Mouse (Mus musculus): ENCODE data around the gene Sectm1b. TPM values are rescaled to one million over a fixed set of nuclear protein-coding genes. Genes with fewer than 3 reads are reported as not detected.
"Not testable (repeated sequence)": the region's sequence is repeated elsewhere in the genome, so short reads cannot be mapped to it uniquely, and the experiment has no call there.

Sectm1b gene
- not detected in 2 replicates for polyA plus RNA-seq (2012; rRNA removed)

GRCm38 (mm10) chr11:121063379-121063778, at the start of gene Sectm1b:
TSS of gene Sectm1b (minus strand) at chr11:121063569.
- no peak for DNase-seq (ENCODE audit: extremely low spot score in 1 of 2, low spot score in 1 of 2)

- no peak for DNase-seq (ENCODE audit: extremely low spot score in 1 of 2, low spot score in 1 of 2)
Measured at GRCm38 (mm10) chr11:121112091-121112775, 48.9 kb upstream of the Sectm1b start.

- DNase-seq (ENCODE audit: extremely low spot score in 1 of 2, low spot score in 1 of 2), result no peak
Measured at GRCm38 (mm10) chr11:121111601-121112000, 48.2 kb upstream of the Sectm1b start.

DNA sequence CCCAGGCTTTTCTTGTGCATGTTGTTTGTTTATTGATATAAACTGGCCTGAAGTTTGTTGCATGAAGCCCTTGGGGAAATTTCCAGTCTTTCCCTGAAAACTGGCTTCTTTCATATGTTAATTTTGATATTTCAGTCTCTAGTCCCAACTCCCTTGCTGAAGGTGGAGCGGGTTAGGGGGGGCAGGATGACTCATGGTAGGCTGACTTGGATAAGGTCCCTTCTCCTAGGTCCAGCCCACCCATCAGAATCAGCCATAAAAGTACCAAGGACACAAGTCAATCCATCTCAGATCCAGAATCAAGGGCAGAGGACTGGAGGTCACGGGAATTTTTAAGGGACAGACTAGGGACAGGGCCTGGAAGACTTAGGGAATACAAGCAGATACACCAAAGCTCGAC, 47.7 kb upstream of the Sectm1b start:
- DNase-seq (ENCODE audit: extremely low spot score in 1 of 2, low spot score in 1 of 2), result no peak

DNA sequence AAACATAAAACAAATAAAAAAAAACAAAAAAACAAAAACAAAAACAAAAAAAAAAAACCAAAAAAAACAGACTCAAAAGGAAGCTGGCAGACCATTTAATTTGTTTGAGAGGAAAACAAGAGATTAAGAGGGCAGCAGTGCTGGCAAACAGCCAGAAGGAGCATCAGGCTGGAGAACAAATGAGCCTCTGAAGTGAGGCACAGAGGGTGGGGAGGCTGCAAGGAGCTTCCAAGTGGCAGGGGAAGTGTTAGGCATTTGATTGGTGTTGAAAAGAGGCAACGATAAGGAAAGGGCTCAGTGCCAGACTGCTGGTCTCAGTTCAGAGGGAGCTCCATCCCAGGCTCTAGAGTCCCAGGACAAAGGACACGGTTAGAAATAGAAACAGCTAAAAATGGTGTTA, 46.6 kb upstream of the Sectm1b start:
- no peak for DNase-seq (ENCODE audit: extremely low spot score in 1 of 2, low spot score in 1 of 2)

GRCm38 (mm10) chr11:121108061-121108460, 44.7 kb upstream of the Sectm1b start:
- DNase-seq (ENCODE audit: extremely low spot score in 1 of 2, low spot score in 1 of 2), result no peak

DNA sequence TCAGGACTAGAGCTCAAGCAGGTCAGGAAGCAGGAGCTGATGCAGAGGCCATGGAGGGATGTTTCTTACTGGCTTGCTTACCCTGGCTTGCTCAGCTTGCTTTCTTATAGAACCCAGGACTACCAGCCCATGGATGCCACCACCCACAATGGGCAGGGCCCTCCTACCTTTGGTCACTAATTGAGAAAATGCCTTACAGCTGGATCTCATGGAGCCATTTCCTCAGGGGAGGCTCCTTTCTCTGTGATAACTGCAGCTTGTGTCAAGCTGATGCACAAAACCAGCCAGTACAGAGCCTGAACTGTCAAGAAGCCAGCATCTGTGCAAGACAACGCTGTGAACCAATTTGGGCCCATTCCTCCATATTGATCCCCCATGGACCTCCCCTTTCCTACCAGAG, 43.9 kb upstream of the Sectm1b start:
- DNase-seq (ENCODE audit: extremely low spot score in 1 of 2, low spot score in 1 of 2), result not testable (repeated sequence)

- no peak for DNase-seq (ENCODE audit: extremely low spot score in 1 of 2, low spot score in 1 of 2)
Measured at GRCm38 (mm10) chr11:121101124-121101805, 37.9 kb upstream of the Sectm1b start.

- no peak for DNase-seq (ENCODE audit: extremely low spot score in 1 of 2, low spot score in 1 of 2)
Measured at GRCm38 (mm10) chr11:121100692-121101091, 37.3 kb upstream of the Sectm1b start.

- no peak for DNase-seq (ENCODE audit: extremely low spot score in 1 of 2, low spot score in 1 of 2)
Measured at GRCm38 (mm10) chr11:121099762-121100161, 36.4 kb upstream of the Sectm1b start.

DNA sequence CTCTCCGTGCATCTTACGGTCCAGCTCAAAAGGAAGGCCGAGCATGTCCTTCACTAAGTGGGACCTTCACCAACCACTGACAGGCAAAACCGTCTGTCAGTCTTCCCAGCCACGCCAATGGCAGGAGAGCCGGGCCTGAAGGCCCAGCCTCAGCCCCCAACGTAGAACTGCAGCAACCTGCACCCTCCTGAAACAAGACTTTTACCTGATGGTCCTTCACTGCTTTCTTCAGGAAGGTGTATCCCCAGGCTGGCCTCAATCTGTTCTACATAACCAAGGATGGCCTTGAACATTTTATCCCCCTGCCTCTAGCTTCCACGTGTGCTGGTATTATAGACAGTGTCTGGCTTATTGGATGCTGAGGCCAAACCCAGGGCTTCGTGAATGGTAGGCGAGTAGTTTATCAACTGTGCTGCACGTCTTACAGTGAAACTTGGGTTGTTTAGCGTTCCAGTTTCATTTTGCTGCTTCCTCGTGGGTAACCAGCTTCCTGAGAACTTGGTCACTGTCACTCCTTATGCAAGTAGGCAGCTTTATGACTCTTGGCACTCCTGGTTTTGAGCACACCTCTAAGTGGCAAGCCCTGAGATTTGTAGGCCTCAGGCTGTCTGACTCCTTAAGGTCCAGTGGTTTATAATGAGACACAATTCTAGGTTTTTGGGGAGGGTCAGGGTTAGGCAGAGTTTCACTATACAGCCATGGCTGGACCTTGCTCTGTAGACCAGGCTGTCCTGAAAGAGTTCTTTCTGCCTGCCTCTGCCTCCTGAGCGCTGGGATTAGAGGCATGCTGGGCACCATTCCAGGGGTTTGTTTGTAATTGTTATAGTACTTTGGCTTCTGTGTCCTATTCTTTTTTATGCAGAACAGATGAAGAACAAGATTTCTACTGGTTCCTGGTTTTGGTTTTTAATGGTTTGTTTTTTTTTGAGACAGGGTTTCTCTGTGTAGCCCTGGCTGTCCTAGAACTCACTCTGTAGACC, 29.5 kb upstream of the Sectm1b start:
- no peak for DNase-seq (ENCODE audit: extremely low spot score in 1 of 2, low spot score in 1 of 2)

DNA sequence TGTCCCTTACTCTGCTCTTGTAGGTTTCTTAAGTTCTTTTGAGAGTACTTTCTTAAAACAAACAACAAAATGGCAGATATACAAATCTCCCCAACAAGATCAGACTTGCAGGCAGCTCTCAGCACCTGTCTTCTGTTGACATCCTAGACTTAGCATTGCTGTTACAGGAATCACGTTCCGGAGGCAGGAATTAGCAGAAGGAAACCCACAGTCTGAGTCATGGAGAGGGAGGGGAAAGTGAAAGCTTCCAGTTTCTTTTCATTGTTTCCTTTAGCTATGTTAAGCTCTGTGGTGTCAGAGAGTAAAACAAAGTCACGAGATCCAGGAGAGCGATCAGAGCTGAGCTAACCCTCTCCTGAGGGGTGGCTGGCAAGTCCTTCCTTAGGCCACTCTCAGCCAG, 27.6 kb upstream of the Sectm1b start:
- DNase-seq (ENCODE audit: extremely low spot score in 1 of 2, low spot score in 1 of 2), result peak in 1 of 2 experiments; percentile 12

- DNase-seq (ENCODE audit: extremely low spot score in 1 of 2, low spot score in 1 of 2), result no peak
Measured at GRCm38 (mm10) chr11:121089756-121090546, 26.6 kb upstream of the Sectm1b start.

DNA sequence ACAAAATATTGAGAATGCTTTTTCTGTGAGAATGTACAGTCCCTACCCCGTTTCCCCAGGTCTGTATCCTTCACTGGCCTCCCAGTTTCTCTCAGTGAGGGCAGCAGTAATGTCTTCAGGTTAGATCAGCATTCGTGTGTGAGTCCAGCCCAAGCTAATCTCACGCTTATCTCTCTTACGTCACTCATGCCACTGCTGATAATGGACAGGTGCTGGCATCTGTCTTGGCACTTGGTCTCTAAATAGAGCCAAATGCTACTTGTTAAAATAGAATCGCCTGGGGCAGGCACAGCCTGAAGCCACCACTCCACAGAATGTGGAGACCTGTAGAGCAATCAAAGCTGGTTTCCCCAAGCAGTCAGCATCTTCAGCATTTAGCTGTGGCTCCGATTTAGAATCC, 25.6 kb upstream of the Sectm1b start:
- no peak for DNase-seq (ENCODE audit: extremely low spot score in 1 of 2, low spot score in 1 of 2)

DNA sequence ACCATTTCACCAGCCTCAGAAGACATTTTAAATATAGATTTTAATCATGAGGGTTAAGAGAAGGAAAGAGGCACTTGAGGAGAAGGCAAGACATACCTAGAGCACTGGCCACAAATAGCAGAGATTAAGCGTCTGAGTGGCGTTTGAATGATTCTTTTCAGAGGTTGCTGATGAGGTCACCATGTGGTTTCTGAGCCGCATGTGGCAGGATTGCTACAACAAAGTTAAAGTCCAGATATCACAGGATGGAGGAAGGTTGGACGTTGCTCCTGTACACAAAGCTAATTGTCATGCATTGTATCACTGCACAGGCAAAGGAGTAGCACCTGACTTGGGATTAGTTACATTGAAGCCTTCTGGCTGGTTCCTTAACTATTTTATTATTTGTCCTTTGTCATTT, 22.9 kb upstream of the Sectm1b start:
- no peak for DNase-seq (ENCODE audit: extremely low spot score in 1 of 2, low spot score in 1 of 2)

- no peak for DNase-seq (ENCODE audit: extremely low spot score in 1 of 2, low spot score in 1 of 2)
Measured at GRCm38 (mm10) chr11:121085181-121085580, 21.8 kb upstream of the Sectm1b start.

DNA sequence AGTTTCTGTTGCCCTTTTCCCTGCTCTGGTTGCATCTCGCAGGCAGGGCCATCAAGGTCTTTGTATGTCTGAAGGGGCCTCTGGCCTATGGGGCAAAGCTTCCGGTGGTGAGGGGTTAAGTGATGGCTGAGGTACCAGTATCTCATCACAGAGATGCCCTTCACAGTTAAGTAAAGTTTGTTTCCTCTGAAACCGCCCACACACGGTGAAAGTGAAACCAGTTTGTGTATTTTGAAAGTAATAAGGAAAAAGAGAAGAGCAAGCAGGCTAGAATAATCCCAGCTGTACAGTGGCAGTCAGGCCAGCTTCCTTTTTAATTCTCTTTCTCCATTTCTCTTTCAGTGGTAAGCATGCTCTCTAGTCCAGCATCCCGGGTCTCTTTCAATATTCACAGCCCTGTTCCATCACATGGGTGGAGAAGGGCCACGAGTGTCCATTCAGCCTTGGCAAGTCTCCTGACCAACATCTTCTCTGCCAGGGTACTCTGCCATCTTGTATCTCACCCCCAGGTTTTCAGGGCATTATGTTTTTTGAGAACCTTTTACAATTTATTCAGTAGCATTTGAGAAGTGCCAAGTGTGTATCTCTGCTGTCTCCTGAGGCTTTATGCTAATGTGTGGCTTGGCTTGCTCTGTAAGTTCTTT, 19.6 kb upstream of the Sectm1b start:
- peak in 1 of 2 experiments; percentile 6 for DNase-seq (ENCODE audit: extremely low spot score in 1 of 2, low spot score in 1 of 2)

DNA sequence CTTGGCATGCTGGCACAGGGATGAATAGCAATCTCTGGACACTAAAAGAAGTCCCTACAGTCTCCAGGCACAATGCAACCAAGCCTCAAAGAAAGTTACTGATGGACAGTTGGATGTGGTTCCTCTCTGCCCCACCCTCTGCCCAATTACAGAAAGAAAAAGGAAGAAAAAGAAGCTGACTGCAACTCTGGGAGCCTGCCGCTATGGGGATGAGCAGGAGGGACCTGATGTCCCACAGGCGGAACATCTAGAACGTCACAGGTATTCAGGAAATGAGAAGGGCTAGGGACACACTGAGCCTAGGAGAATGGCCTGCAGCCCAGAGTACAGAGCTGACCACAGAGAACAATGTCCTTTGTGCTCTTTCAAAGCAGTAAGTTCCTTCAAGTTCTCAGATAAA, 18.9 kb upstream of the Sectm1b start:
- no peak for DNase-seq (ENCODE audit: extremely low spot score in 1 of 2, low spot score in 1 of 2)

DNA sequence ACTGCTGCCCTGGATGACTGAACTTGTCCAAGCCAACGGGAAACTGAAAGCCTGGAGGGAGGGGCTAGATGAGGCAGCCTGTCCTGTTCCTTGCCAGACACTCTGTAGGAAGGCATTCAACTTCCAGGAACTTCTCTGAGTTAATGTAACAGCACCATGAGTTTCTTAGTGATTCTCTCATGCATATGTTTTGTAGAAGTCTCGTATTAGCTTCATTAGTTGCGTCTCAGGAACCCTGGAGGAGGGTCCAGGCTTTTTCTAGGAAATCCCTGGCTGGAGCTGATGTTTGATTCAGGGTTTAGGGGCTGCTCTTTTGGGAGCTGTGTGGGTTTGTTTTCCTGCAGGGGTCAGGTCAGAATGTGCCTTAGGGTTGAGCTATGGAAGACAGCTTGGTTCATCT, 17.8 kb upstream of the Sectm1b start, which contains the start of gene Sectm1a:
Gene Sectm1a, minus strand, starts transcription at position 101 of the 400 bp plus-strand sequence.
- no peak for DNase-seq (ENCODE audit: extremely low spot score in 1 of 2, low spot score in 1 of 2)

DNA sequence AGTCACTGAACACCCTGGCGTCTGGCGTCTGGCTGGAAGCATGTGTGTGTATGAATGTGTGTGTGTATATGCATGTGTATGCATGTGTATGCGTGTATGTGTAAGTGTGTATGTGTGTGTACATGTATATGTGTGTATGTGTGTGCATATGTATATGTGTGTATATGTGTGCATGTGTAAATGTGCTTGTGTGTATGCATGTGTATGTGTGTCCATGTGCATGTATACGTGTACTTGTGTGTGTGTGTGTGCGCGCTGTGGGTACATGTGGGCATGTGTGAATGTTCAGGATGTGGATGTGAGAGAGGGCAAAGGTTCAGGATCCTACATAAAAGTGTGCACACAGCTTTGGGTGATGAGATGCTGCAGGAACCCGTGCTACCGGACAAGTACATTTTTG, 17.0 kb upstream of the Sectm1b start:
- DNase-seq (ENCODE audit: extremely low spot score in 1 of 2, low spot score in 1 of 2), result no peak
